Comparison of ENCODE assay signal across 15 mouse cellular contexts in genomic region chr5:130375411-130375810, GRCm38 (mm10). TPM values are rescaled to one million over a fixed set of nuclear protein-coding genes. Genes with fewer than 3 reads are reported as not detected.
"Had no signal": no experiment of that assay in that cellular context is flagged by ENCODE, and none has a peak within 500 bp of the region (broad histone marks: within the 10 kb centered on the region; RNA-seq: fewer than 3 reads in every experiment).

No protein-coding gene starts in this region.

- DNase-seq: lung, adult 2 months; lung, postnatal 14 days; lung, postnatal 36 days; retina, postnatal 1 day; right cerebral cortex, adult 18-20 months; right cerebral cortex, postnatal 25 days; right cerebral cortex, postnatal 4 days; spleen, adult 18-20 months; thymus, adult 18-20 months; thymus, postnatal 14 days; thymus, postnatal 36 days had no signal

RNA-seq across cellular contexts. Expression of gene Caln1, which starts 6.2 kb away (rescaled TPM):
- total RNA-seq: megakaryocyte progenitor cell, adult 5-6 weeks; monocyte, adult 5-6 weeks; neutrophil, adult 5-6 weeks had no signal

RNA-seq across cellular contexts. Expression of gene A330070K13Rik, which starts 9.0 kb away (rescaled TPM):
- total RNA-seq: megakaryocyte progenitor cell, adult 5-6 weeks; midbrain, postnatal 0 days; monocyte, adult 5-6 weeks; neutrophil, adult 5-6 weeks had no signal
